Mouse (Mus musculus): ENCODE measurements around the gene Rbm38. TPM values are rescaled to one million over a fixed set of nuclear protein-coding genes. Genes with fewer than 3 reads are reported as not detected.
A peak's percentile ranks its signal among the peaks of the same experiment; 100 is the strongest.

Gene Rbm38
- total RNA-seq, 2 experiments from 2014 or later: 146 to 187 TPM

GRCm38 (mm10) chr2:173010220-173010717, 10.0 kb upstream of the Rbm38 start:
- DNase-seq: no peak
- intact Hi-C loops (cut with DNase I): no loop called here

- intact Hi-C loops (cut with DNase I): no loop called here
- DNase-seq: no peak
These were observed 8.9 kb upstream of the Rbm38 start for GRCm38 (mm10) chr2:173011440-173011839.

DNA sequence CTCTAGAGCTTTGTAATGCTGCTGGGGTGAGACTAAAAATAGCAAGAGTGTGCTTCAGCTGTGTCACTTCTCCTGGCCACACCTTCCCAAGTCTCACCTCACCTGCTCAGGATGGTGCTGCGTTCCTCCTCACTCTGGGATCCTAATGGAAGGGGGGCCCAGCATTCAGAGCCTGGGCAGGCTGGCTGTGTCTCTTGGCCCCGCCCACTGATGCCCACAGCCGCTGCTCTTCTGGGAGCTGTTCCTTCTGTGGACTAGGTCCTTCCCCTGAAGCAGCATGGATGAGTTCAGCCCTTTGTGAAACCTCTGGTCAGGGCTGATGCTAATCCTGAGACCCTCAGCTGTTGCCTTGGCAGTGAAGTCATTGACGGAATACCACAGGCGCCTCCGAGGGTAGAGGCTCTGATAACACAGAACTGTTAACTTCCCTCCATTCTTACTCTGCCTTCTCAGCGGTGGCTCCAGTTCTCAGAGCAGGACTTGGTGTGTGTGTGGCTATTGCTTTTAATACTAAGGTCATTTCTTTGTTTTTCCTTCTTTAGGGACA, 5.5 kb upstream of the Rbm38 start:
- intact Hi-C loops (cut with DNase I): no loop called here
- DNase-seq: no peak

DNA sequence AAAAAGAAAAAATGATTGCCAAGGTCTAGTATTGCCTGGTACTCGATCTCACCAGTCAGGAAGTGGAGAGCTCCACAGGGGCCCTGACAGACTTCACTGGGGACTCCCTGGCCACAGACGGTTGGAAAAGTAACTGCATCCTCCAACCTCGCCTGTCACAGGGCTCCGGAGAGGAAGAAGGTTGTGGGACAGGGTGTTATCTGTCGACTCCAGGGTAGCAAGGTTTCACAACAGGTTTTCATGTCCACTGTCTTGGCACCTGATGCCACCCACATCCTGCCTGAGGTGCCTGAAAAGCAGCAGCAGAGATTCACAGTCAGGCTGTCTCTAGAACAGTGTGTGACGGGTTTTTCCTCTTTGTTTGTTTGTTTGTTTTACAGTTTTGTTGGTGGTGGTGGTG, 2.4 kb upstream of the Rbm38 start:
- no peak for DNase-seq
- intact Hi-C loops (cut with DNase I): loop anchor here (2.0 kb wide), 1 partner anchor 17 kb away; the partner anchor contains the start of gene Rae1

DNA sequence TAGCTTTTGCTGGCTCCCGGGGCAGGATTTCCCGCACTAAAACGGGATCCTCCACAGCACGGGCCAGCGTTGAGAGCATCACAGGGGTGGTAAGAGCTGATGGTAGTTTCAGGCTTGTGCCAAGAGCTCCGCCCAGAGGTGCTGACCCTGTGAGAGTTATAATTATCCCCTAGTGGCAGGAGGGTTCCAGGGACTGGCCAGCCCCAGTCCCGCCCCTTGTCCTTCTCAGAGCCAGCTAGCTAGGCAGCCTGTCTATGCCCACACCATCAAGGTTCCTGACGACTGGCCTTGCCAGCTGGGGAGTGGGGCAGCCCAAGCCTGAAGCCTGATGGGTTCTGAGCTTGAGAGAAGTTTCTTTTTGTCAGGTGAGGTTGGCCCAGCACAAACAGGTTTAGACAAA, 1.7 kb upstream of the Rbm38 start:
- DNase-seq: peak; percentile 74 to 83
- intact Hi-C loops (cut with DNase I): loop anchor here (2.0 kb wide), 1 partner anchor 18 kb away; the partner anchor contains the start of gene Rae1

GRCm38 (mm10) chr2:173019322-173019721, 976 bp upstream of the Rbm38 start:
- intact Hi-C loops (cut with DNase I): loop anchor here (2.0 kb wide), 1 partner anchor 19 kb away; the partner anchor contains the start of gene Rae1
- DNase-seq: no peak

DNA sequence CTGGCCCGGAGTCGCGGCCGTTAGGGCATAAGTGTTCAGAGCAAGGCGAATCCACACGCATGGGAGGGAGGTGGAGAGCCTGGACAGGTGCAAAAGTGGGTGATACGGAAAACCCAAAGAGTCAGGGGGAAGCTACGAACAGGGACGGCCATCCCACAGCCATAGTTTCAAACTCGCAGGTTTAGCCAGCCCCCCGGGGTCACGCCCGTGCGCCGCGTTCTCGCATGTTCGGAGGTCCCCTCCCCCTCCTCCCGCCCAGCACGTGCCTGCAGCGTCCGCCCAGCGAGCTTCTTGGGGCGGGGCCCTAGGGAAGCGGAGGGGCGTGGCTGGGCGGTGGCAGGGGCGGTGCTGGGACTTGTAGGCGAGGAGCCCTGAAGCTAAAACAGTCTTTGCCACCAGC, 508 bp upstream of the Rbm38 start:
- peak; percentile 92 for DNase-seq
- intact Hi-C loops (cut with DNase I): loop anchor here (2.0 to 10.0 kb wide), 2 partner anchors 19 to 235 kb away; partner anchors contain the start of gene Rae1

- intact Hi-C loops (cut with DNase I): loop anchor here (2.0 to 10.0 kb wide), 2 partner anchors 23 to 233 kb away; no protein-coding TSS in a partner anchor
- DNase-seq: peak; percentile 95
These were observed 1.3 kb downstream of the Rbm38 start for GRCm38 (mm10) chr2:173021633-173022055.

DNA sequence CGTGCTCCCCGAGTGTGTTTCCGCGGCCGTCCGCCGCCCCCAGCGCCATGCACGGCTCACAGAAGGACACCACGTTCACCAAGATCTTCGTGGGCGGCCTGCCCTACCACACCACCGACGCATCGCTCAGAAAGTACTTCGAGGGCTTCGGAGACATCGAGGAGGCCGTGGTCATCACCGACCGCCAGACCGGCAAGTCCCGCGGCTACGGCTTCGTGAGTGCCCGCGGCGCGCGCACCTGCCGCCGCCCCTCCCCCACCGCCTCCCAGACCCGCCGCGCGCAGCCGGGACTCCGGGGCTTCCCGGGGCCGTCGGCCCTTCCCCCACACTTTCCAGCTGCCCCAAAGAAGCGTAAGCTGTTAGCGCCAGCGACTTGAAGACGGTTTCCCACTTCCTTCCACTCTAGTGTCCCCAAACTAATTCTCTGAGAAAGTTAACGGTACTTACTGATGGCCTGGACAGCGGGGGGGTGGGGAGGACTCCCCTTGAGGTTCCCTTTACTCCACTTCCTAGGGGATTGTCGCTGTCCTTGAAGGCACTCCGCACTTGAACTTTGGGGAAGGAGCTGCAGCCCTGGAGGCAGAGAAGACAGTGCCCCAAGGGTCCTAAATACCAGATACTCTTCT, 1.9 kb downstream of the Rbm38 start:
- intact Hi-C loops (cut with DNase I): loop anchor here (2.0 to 10.0 kb wide), 2 partner anchors 23 to 233 kb away; no protein-coding TSS in a partner anchor
- peak; percentile 67 to 70 for DNase-seq

GRCm38 (mm10) chr2:173022813-173023212, 2.5 kb downstream of the Rbm38 start:
- intact Hi-C loops (cut with DNase I): loop anchor here (2.0 to 10.0 kb wide), 2 partner anchors 22 to 232 kb away; no protein-coding TSS in a partner anchor
- DNase-seq: peak; percentile 62 to 71

DNA sequence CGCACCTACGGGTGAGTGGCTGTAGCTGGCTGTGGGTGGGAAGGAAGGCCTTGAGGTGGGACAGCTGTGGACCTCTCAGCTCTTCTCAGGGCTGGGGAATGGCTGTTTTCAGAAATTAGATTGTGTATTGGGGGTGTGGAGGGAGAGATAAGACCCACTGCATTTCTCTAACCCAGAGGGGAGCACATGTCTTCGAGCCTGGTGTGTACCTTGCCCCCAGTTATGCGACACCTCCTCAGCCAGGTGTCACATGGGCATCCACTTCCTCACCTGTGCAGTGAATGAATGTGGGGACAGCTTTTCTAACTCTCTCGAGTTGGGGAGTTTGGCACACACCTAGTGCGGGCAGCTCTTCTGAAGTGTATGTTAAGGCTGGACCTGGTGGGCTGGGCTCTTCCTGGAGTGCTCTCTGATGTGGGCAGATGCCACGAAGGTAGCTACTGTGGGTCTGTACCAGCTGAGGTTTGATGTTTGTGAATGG, 3.1 kb downstream of the Rbm38 start:
- peak in 1 of 2 experiments; percentile 11 for DNase-seq
- intact Hi-C loops (cut with DNase I): loop anchor here (2.0 to 10.0 kb wide), 2 partner anchors 21 to 231 kb away; no protein-coding TSS in a partner anchor

- DNase-seq: no peak
- intact Hi-C loops (cut with DNase I): loop anchor here (2.0 to 10.0 kb wide), 2 partner anchors 21 to 231 kb away; no protein-coding TSS in a partner anchor
These were observed 3.7 kb downstream of the Rbm38 start for GRCm38 (mm10) chr2:173023966-173024365.

- intact Hi-C loops (cut with DNase I): loop anchor here (10.0 kb wide), 1 partner anchor 230 kb away; no protein-coding TSS in a partner anchor
- DNase-seq: no peak
These were observed 4.1 kb downstream of the Rbm38 start for GRCm38 (mm10) chr2:173024392-173024791.

- DNase-seq: peak in 1 of 2 experiments; percentile 66
- intact Hi-C loops (cut with DNase I): loop anchor here (10.0 kb wide), 1 partner anchor 230 kb away; no protein-coding TSS in a partner anchor
These were observed 4.6 kb downstream of the Rbm38 start for GRCm38 (mm10) chr2:173024938-173025337.

- intact Hi-C loops (cut with DNase I): loop anchor here (10.0 kb wide), 1 partner anchor 229 kb away; no protein-coding TSS in a partner anchor
- no peak for DNase-seq
These were observed 6.0 kb downstream of the Rbm38 start for GRCm38 (mm10) chr2:173026286-173026685.

GRCm38 (mm10) chr2:173026688-173027131, 6.4 kb downstream of the Rbm38 start:
- peak in 1 of 2 experiments; percentile 13 for DNase-seq
- intact Hi-C loops (cut with DNase I): loop anchor here (10.0 kb wide), 1 partner anchor 228 kb away; no protein-coding TSS in a partner anchor

DNA sequence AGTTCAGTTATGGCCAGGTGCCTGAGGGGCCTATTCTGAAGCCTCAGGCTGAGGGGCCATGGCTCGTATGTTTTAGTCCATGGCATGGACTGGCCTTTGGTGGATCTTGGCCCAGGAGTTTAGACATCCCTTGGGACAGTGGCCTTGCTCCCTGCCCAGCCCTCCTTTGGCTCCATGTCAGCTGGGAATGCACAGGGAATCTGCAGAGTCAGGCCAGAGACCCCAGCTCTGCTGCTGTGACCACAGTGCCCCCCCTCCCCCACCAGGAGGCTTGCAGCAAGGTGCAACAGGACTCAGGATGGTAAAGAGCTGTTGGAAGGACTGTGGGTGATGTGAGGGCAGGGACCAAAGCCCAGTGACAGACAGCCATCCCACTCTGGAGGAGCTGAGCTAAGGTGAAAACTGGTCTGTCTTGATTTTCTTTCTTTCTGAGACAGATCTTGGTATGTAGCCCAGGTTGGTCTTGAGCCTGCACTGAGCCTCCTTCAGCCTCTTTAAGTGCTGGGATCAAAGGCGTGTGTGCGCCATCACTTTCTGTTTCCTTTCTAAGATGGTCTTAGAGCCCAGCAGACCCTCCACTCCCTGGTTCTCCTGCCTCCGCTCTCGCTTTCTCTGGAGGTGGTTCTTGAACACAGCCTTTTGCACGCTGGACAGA, 7.0 kb downstream of the Rbm38 start:
- DNase-seq: no peak
- intact Hi-C loops (cut with DNase I): loop anchor here (10.0 kb wide), 1 partner anchor 228 kb away; no protein-coding TSS in a partner anchor

GRCm38 (mm10) chr2:173027824-173028495, 7.7 kb downstream of the Rbm38 start:
- no peak for DNase-seq
- intact Hi-C loops (cut with DNase I): loop anchor here (2.0 to 10.0 kb wide), 2 partner anchors 53 to 227 kb away; no protein-coding TSS in a partner anchor

- intact Hi-C loops (cut with DNase I): loop anchor here (2.0 to 10.0 kb wide), 2 partner anchors 52 to 226 kb away; no protein-coding TSS in a partner anchor
- DNase-seq: peak in 1 of 2 experiments; percentile 12
These were observed 8.3 kb downstream of the Rbm38 start for GRCm38 (mm10) chr2:173028508-173029031.
